Mouse (Mus musculus) T-cell, adult 66 days (primary cell): ENCODE results near the gene Gm10439. TPM values are rescaled to one million over a fixed set of nuclear protein-coding genes. Genes with fewer than 3 reads are reported as not detected.

Experiments used
- total RNA-seq, 2 experiments: library from RNA; stranded (reverse); gene quantifications; 3 replicates in 1 of 2; 4 replicates in 1 of 2; pipeline ENCODE4 v1.2.4; 2023

Gene Gm10439
- not detected for total RNA-seq

DNA sequence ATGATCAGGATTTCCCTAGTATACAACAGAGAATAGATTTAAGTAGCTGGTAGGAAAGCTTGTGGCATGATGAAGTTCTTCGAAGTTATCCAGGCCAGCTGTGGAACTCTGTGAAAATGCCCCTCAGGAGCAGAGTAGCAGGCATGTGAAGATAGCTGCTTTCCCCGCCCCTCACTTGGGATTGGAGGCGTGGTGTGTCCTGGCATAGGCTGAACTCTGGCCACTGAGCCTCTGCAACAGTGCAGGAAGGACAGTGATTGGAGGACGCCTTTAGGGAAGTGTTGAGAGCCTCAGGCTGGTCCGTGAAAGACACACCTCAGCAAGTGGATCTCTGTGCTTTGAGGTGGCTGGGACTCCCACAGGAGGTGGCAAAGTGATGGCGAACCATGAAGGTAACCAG is at the start of gene Gm10439:
Gene Gm10439 (plus strand): TSS at position 301 of the 400 bp plus-strand sequence.

Other genes with a start within 250 kb of the Gm10439 start
- not detected for gene Gm15085, start 147.0 kb upstream of the Gm10439 start, total RNA-seq
- not detected for gene Gm15097, start 189.9 kb downstream of the Gm10439 start, total RNA-seq